Mouse (Mus musculus) midbrain, postnatal 0 days (tissue): ENCODE measurements around the gene Osmr. TPM values are rescaled to one million over a fixed set of nuclear protein-coding genes. Genes with fewer than 3 reads are reported as not detected.
"Not testable (repeated sequence)": the region's sequence is repeated elsewhere in the genome, so short reads cannot be mapped to it uniquely, and the experiment has no call there.

ENCODE experiments used
- ATAC-seq: fragments of 200-750 bp; cut with Nextera tagmentation; 2 replicates; pipeline ENCODE4 v1.8.0; 2017; ENCODE audit warnings: moderate number of reproducible peaks, mild to moderate bottlenecking, moderate TSS enrichment, moderate library complexity; ENCODE audit not compliant: low FRiP score
- DNase-seq: peaks from one replicate; pipeline ENCODE4 v3.0.0-alpha.2; 2015; ENCODE audit warnings: low spot score
- H3K27ac ChIP-seq: fragments of 300-500 bp; sonication (generic); 2 replicates; pipeline ENCODE4 v1.5.1; 2014; ENCODE audit warnings: low read depth, mild to moderate bottlenecking, low read length, mixed read lengths
- H3K27me3 ChIP-seq: fragments of 300-500 bp; sonication (generic); 2 replicates; pipeline ENCODE4 v1.6.1; 2014; ENCODE audit warnings: low read length, control low read depth, mixed read lengths; ENCODE audit not compliant: insufficient read depth
- H3K36me3 ChIP-seq: fragments of 300-500 bp; sonication (generic); 2 replicates; pipeline ENCODE4 v1.6.1; 2014; ENCODE audit warnings: low read length, control low read depth, mixed read lengths; ENCODE audit not compliant: insufficient read depth
- H3K4me1 ChIP-seq: fragments of 300-500 bp; sonication (generic); 2 replicates; pipeline ENCODE4 v1.6.1; 2014; ENCODE audit warnings: mild to moderate bottlenecking, control low read depth, antibody characterized with exemption, low read length, mixed read lengths; ENCODE audit not compliant: insufficient read depth
- H3K4me2 ChIP-seq: fragments of 300-500 bp; sonication (generic); 2 replicates; pipeline ENCODE4 v1.6.1; 2014; ENCODE audit warnings: low read depth, mild to moderate bottlenecking, low read length, mixed read lengths; ENCODE audit not compliant: poor library complexity, severe bottlenecking
- H3K4me3 ChIP-seq: fragments of 300-500 bp; sonication (generic); 2 replicates; pipeline ENCODE4 v1.5.1; 2014; ENCODE audit warnings: low read depth, mild to moderate bottlenecking, low read length, moderate library complexity
- H3K9ac ChIP-seq: fragments of 300-500 bp; sonication (generic); replicated peaks from 2 replicates; pipeline ENCODE4 v1.6.1; 2014; ENCODE audit warnings: mild to moderate bottlenecking, low read length, moderate library complexity, mixed read lengths; ENCODE audit not compliant: poor library complexity, severe bottlenecking
- H3K9me3 ChIP-seq: fragments of 300-500 bp; sonication (generic); 2 replicates; pipeline ENCODE4 v1.6.1; 2016; ENCODE audit warnings: low read length, control low read depth
- CTCF ChIP-seq: IDR thresholded peaks from 2 replicates; pipeline ENCODE4 v1.5.1; 2016; ENCODE audit warnings: antibody characterized with exemption, mild to moderate bottlenecking
- WGBS: fragments of 180-500 bp; shearing (Covaris S2); extraction: QIAGEN DNeasy Blood & Tissue Kit; methylation state at CpG from one replicate; pipeline ENCODE4 v1.1.7; 2014; 5-methylcytosine and 5-hydroxymethylcytosine counted together
- polyA plus RNA-seq: library from polyadenylated mRNA; unstranded; fragments of >200 nt; fragmentation: Nextera tagmentation; extraction: Ambion mirVana; gene quantifications from 2 replicates; pipeline ENCODE4 v1.2.1, GENCODE M21; 2015
- total RNA-seq: library from RNA; depleted of rRNA; stranded (reverse); fragments of >200 nt; gene quantifications from 2 replicates; pipeline ENCODE4 v1.2.3, GENCODE M21; 2014

Gene Osmr
- total and polyA plus RNA-seq, 2 experiments from 2014 or later = 1.8 to 2.0 TPM

GRCm38 (mm10) chr15:6857270-6857905 lies 17.4 kb downstream of the Osmr start:
- no peak for ATAC-seq
- Histone ChIP-seq H3K9ac (no peak overlapping the region), H3K4me1 (no peaks in the 10 kb centered on the region), H3K36me3 (no peaks in the 10 kb centered on the region), H3K4me2 (no peak overlapping the region), H3K4me3 (no peak overlapping the region), H3K27ac (no peak overlapping the region), H3K27me3 (no peaks in the 10 kb centered on the region), H3K9me3 (no peaks in the 10 kb centered on the region)
- 46% methylated on average over 9 of the region's 9 CpGs for WGBS
- no peak for DNase-seq
- TF ChIP-seq CTCF = no peak

- ATAC-seq (no peak), DNase-seq (no peak)
- H3K9ac ChIP-seq = no peak overlapping the region
- no peak for TF ChIP-seq CTCF
- WGBS = 49% methylated on average over 1 of the region's 1 CpGs
- H3K4me3 ChIP-seq = no peak overlapping the region
- no peaks in the 10 kb centered on the region for H3K36me3 ChIP-seq
- H3K4me2 ChIP-seq = no peak overlapping the region
- no peaks in the 10 kb centered on the region for H3K4me1 ChIP-seq
- no peaks in the 10 kb centered on the region for H3K27me3 ChIP-seq
- H3K9me3 ChIP-seq = no peaks in the 10 kb centered on the region
- H3K27ac ChIP-seq = no peak overlapping the region
Measured at GRCm38 (mm10) chr15:6849851-6850250, 24.9 kb downstream of the Osmr start.

- ATAC-seq = 0 out of 2 replicates have a peak, but pooled peaks have one; percentile 52
- 51% methylated on average over 4 of the region's 4 CpGs for WGBS
Measured at GRCm38 (mm10) chr15:6840199-6840598, 34.6 kb downstream of the Osmr start.

GRCm38 (mm10) chr15:6815807-6816206 lies 59.0 kb downstream of the Osmr start:
- ATAC-seq = no peak
- DNase-seq = no peak
- no peak overlapping the region for H3K4me2 ChIP-seq
- H3K4me3 ChIP-seq = no peak overlapping the region
- H3K27ac ChIP-seq = no peak overlapping the region
- no peak overlapping the region for H3K9ac ChIP-seq
- WGBS = 84% methylated on average over 4 of the region's 4 CpGs
- H3K27me3 ChIP-seq = no peaks in the 10 kb centered on the region
- H3K36me3 ChIP-seq = no peaks in the 10 kb centered on the region
- H3K4me1 ChIP-seq = no peaks in the 10 kb centered on the region
- TF ChIP-seq CTCF = no peak
- H3K9me3 ChIP-seq = no peaks in the 10 kb centered on the region

More at GRCm38 (mm10) chr15:6840199-6840598, 34.6 kb downstream of the Osmr start:
- Histone ChIP-seq H3K4me2 (no peak overlapping the region), H3K4me3 (no peak overlapping the region), H3K27ac (no peak overlapping the region), H3K36me3 (no peaks in the 10 kb centered on the region), H3K9ac (no peak overlapping the region), H3K27me3 (no peaks in the 10 kb centered on the region), H3K4me1 (no peaks in the 10 kb centered on the region), H3K9me3 (no peaks in the 10 kb centered on the region)
- TF ChIP-seq CTCF = peak; percentile 75
- peak; percentile 61 for DNase-seq

- not testable (repeated sequence) for H3K27me3 ChIP-seq, H3K9ac ChIP-seq, H3K27ac ChIP-seq, H3K4me3 ChIP-seq, H3K9me3 ChIP-seq, ATAC-seq, H3K4me2 ChIP-seq, DNase-seq, H3K4me1 ChIP-seq
- 98% methylated on average over 8 of the region's 8 CpGs for WGBS
- peaks cover 25% of the 10 kb centered on the region for H3K36me3 ChIP-seq
Measured at GRCm38 (mm10) chr15:6801212-6801611, 73.6 kb downstream of the Osmr start.

- no peaks in the 10 kb centered on the region for H3K27me3 ChIP-seq
- peaks cover 79% of the 10 kb centered on the region for H3K36me3 ChIP-seq
- DNase-seq (peak; percentile 18), ATAC-seq (no peak)
- no peak overlapping the region for H3K9ac ChIP-seq
- WGBS = 82% methylated on average over 7 of the region's 7 CpGs
- H3K4me2 ChIP-seq = no peak overlapping the region
- no peaks in the 10 kb centered on the region for H3K4me1 ChIP-seq
- no peak overlapping the region for H3K4me3 ChIP-seq
- no peak overlapping the region for H3K27ac ChIP-seq
- TF ChIP-seq CTCF = peak; percentile 45
- H3K9me3 ChIP-seq = no peaks in the 10 kb centered on the region
Measured at GRCm38 (mm10) chr15:6792846-6793245, 81.9 kb downstream of the Osmr start.
